Mouse (Mus musculus) liver, adult 2 months (tissue): ENCODE results near the gene Nfkb1.

Experiments
- CTCF ChIP-seq: fragments of 200-500 bp; IDR thresholded peaks from 2 replicates; pipeline ENCODE4 v1.5.1; 2011; ENCODE audit warnings: low read depth, low read length, control low read depth
- POLR2A ChIP-seq: fragments of 200-500 bp; IDR thresholded peaks from 2 replicates; pipeline ENCODE4 v1.6.1; 2011; ENCODE audit warnings: low read length, control low read depth; ENCODE audit not compliant: insufficient read depth; ENCODE audit errors: extremely low read depth

DNA sequence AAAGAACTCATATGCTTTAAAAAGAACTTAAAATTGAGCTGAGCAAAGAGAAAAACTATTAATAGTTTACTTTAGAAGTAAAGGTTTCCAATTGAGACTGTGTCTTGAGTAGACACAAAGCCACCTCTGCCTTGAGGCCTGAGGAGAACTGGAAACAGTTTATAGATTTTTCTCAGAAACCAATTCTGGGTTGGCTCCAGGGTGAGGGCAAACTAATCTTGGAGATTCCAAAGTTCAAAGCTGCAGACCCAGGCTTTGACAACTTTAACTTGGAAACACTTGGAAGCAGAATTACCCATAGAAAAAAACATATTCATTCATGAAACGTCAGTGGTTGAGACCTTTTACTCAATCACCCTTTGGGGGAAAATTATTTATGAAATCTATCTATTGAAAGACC lies 43.4 kb upstream of the Nfkb1 start:
- TF ChIP-seq POLR2A (no peak), CTCF (no peak)
